Mouse (Mus musculus): Measurements from ENCODE around the gene Man1c1.

The Man1c1 gene

DNA sequence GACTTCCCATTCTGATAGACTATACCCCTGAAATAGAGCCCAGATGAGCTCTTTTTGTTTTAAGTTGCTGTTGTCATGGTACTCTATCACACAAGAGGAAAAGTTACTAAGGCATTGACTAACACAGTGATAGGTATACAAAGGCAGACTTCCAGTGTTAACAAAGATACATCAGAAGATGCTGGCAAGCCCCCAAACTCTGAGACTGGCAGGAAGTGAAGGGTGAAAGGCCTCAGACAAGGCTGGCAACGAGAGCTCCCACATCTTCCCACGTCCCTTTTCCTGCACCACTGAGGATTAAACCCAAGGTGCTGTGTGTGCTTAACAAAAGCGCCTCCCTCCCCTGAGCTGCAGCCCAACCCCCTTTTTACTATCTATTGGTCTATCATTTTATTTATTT lies 19.2 kb upstream of the Man1c1 start:
- DNase-seq = no peak

DNA sequence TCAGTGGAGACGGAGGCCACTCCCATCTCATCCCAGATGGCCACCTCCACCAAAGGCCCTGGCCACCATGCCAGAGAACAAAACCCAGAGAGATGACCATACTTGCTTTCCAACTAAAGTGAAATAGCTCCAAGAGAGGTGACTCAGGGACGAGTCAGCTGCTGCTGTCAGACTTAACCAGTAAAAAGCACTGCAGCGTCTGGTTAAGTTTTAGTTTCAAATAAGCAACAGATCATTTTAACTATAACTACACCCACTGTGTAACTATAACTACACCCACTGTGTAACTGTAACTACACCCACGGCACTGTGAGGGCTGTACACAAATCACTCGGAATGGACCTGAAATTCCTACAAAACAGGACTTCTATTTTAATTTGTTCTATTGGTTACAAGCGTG lies 17.0 kb upstream of the Man1c1 start:
- no peak for DNase-seq

DNA sequence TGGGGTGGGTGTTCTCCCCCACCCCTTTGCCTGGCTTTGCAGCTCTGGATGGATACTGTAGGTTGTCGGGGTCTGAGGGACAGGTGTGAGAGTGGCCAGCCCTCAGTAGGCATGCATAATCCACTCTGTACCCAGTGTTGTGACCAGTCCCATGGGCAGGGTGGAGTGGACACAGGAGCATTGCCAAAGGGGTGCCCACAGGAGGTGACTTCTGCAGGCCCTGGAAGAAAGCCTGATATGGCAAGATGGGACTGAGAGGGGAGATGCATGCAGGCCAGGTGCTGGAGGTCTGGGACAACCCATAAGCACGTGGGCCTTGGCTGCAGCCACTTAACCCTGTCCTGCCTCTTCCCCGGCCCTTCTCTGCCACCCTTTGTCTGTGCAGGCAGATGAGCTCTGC lies 16.3 kb upstream of the Man1c1 start:
- DNase-seq = no peak

DNA sequence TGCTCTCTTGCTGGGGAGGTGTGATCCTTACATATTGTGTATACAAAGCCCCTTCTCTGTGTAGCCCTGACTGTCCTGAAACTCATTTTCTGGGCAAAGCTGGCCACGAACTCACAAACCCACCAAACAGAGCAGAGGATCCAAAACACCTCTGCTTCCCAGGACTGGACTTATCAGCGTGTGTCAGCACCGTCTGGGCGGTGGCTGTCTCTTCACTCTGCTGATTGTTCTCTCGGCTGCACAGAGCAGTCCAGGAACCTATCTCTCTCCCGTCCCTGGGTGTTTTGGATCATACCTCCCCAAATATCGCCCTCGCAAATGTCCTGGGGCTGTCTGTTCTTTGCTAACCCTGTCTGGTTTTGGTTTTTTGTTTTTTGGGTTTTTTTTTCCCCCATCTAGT lies 15.4 kb upstream of the Man1c1 start:
- DNase-seq = peak; percentile 79

DNA sequence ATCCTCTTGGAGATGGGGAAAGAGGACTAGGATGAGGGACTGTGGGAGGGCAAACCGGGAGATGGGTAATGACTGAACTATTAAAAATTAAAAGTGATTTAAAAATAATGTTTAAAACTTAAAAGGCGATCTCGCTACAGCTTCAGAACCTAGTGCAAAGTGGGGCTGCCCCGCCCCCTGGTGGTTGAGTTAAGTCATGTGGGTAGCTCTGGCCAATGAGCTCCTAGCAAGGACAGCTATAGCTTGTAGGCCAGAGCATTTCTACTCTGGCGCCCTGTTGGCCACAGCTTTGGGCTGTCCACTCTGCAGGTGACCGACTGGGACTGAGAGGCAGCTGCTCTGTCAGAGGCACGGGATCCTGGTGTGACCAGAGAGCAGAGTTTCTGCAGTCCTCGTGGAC lies 9.8 kb upstream of the Man1c1 start:
- peak; percentile 86 for DNase-seq

DNA sequence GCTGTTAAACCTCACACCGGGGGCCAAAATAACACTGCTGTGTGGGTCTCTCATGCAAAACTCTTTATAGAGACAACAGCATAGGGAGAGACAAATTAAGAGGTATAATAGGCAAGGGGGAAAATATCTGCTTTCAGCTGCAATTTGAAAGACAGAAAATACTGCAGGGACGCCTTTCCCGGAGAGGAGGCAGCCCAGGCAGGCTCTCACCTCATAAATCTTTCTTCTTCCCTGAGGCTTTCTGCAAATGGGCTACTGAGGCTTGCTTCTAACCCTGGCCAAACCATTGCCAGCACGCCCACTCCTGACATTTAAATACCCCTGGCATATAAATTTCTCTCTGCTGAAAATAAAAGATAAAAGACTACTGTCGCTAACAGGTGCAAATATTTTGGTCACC lies 1.2 kb upstream of the Man1c1 start:
- no peak for DNase-seq

DNA sequence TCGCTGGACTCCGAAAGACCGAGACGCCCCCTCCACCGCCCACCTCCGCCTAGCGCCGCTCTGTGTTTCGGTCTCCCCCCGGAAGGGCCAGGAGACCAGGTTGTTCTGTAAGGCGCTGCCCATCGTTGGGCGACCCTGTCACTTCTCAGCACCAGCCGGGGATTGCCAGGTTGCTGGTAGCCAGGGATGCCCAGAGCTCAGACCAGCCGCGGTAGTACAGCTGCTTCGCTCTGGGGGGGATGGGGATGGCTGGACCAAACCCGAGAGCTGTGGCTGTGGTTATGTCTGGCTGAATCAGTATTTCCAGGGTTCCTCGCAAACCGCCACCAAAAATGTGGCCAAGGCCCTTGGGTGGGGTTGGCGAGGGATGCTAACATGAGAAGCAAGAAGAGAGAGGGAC lies 500 bp upstream of the Man1c1 start:
- DNase-seq = no peak

DNA sequence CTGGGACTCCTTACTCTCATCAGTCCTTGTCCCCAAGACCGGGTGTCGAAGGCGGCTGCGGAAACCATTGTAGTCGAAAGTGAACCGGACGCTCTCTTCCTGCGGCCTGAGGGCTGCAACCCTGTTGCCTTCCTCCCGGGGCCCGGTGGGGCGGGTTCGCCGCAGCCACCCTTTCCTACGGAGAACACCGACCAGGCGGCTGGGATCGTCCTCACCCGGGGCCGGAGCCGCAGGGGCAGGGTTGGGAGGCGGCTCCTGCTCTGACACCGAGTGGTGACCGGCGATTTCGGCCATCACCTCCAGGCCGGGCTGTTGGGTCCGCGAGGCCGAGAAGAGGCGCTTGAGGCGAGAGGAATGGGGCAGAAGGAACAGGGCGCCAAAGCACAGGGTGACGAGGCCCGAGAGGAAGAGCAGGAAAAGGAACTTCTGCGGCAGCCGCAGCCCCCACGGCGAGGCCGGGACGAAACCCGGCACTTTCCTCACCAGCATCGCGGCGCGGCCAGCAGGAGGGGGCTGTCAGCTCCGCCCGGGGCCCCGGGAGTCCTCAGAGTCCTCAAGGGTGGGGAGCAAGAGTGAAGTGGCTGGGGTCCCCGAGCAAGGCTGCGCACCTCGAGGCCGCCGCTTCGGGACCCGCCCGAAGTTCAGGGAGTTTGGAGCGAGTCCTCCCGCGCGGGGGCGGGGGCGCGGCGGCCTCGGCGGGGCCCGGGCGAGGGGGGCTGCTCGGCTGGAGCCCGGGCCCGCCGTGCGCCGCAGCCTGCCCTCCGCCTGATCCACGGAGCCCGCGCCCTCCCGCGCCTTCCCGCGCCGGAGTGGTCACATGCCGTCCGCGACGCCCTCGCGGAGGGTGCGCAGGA lies 882 bp downstream of the Man1c1 start:
- peak; percentile 27 for DNase-seq

DNA sequence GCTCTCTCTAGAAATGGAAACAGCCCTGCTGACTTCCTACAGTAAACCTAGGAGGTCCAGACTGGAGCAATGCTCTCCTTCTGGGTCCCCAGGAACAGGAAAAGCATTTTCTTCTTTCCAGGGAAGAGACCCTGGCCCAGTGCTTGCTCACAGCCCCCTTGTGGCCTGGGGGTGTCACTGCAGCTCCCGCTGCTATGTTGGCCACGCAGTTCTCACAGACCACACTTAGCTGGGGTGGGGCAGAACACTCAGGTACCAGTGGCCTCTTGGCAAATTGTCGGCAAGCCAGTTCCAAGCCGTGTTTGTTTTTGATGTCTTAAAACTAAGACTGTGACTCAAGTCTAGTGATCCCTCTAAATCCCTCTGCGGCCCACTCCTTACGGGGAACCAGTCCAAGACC lies 2.2 kb downstream of the Man1c1 start:
- peak; percentile 65 for DNase-seq

DNA sequence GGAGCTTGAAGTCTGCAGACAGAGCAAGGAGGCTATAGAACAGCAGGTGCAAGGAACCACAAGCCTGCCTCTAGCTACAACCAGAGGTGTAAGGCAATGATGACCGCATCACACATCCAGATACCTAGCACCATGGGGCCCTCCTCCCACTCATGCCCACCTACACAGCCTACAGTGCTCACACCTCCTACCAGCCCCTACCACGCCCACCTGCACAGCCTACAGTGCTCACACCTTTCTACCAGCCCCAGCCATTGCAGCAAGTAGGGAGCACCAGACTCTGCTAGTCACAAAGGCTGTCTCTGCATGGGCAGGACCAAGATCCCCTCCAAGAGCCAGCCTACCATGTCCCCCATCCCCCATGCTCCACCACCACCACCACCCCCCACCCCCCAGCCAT lies 3.2 kb downstream of the Man1c1 start:
- no peak for DNase-seq

DNA sequence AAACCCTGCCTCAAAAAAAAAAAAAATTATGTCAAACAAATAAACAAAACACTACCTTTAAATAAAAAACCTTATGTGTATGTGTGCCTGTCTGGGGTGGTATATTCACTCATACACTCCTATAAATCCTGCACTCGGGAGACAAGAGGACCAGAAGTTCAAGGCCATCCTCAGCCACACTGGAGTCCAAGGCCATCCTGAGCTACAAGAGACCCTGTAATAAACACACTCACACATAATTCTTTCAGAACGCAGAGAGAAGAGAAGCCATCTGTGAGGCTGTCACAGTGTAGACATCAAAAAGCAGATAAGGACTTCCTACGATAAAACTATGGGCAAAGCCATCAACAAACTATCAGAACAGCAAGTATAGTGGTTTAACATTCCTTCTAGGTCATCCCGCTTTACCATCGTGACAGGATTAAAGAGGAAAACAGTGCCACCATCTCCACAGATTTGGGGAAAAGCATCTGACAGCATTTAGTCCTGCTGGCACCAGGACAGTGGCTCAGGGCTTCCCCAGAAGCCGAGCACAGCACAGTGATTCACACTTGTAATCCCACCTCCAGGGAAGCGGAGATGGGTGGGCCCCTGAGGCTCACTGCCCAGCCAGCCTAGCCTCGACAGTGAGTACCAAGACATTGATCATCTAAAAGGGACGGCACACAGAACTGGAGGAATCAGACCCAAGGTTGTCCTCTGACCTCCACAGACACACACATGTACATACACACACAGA lies 10.7 kb downstream of the Man1c1 start:
- no peak for DNase-seq

DNA sequence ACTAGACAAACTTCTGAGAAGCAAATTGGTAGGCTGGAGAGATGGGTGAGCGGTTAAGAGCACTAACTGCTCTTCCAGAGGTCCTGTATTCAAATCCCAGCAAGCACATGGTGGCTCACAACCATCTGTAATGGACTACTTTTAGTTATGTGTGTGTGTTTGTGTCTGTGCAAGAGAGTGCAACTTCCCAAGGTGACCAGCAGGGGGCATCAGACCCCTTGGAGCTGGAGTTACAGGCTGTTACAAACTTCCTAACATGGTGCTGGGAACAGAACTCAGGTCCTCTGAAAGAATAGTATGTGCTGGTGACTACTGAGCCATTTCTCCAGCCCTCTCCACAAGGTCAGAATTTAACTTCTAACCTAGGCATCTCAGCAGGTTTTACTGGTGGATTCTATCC lies 11.7 kb downstream of the Man1c1 start:
- DNase-seq = no peak

DNA sequence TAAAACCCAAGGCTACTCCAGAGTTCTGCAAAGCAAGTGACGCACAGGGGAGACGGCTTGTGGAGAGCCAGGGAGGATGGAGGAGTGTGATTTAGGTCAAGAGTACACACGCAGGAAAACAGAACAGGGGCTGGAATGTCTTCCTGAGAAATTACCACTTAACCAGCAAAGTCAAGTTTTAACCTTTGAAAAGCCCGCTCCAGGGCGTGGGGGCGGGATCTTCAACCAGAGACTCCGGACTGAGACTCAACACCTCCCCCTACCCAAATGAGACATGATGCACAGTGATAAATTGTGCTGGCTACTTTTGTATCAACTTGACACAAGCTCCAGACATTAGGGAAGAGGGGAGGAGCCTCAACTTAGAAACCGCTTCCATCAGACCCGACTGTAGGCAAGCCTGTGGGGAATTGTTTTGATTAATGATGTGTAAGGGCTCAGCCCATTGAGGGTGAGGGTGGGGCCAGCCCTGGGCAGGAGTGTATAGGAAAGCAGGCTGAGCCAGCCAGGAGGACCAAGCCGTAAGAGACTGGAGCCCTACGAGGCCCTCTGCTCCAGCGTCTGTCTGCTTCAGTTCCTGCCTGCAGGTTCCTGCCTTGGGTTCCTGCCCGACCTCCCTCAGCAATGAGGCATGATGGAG lies 17.9 kb downstream of the Man1c1 start:
- DNase-seq = no peak

DNA sequence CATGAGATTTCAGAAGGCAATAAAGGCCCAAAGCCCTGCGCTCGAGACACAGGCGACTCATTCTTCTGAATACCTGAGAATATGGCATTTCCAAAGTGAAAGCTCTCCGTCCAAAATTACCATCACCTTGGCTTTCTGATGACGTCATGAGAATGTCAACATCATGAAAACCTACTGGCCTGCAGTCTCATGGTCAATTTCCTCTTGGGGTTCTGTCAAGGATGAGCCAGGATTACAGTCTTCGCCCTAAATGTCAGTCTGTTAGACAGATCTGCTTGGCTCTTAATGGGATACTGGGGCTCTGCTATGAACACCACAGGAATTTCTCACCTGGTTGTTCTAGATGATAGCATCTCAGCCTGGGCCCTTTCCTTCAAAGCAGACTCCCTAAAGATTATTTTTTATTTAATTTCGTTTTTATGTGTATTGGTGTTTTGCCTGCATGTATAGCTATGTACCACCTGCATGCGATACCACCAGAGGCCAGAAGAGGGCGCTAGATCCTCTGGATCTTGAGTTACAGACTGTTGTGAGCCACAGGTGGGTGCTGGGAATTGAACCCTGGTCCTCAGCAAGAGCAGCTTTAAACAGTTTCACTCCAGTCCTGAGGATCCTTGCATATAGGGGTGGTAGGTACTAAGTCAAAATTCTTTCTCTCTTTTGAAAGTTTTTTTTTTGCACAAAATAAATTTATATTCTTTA lies 19.3 kb downstream of the Man1c1 start:
- DNase-seq = no peak

DNA sequence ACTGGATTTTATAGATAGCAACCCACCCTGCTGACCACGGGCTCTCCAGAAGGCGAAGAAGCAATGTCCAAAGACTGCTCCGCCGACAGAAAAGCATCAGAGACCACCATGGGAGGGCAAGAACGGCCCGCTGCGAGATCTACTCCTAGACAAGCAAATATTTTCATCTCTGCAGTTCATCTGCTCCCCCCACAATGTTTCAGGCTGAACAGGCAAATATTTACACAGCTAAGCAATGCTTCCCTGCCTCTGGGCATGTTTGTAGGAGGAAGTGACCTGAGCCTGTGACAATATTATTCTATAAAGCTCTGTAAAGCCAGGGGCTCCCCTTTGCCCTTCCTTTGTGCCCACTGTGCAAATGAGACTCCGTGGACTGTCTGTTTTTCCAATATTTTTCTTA lies 20.2 kb downstream of the Man1c1 start:
- no peak for DNase-seq

DNA sequence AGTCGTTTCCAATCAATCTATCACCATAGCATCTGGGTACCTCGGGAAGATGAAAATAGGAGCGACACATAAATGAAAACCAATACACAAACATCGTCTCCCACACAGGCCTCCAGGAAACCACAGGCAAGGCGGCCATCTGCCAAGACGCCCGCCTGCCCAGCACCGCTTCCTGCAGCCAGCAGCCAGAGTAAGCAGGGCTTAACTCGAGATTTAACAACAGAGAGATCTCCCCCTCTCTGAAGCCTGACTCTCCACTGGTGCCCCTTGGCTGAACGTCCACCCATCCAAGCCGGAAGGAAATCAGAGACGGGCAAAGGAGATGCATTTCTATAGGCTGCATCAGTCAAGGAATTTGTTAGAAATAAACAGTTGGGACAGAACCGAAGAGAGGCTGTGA lies 21.1 kb downstream of the Man1c1 start:
- DNase-seq = peak; percentile 27

DNA sequence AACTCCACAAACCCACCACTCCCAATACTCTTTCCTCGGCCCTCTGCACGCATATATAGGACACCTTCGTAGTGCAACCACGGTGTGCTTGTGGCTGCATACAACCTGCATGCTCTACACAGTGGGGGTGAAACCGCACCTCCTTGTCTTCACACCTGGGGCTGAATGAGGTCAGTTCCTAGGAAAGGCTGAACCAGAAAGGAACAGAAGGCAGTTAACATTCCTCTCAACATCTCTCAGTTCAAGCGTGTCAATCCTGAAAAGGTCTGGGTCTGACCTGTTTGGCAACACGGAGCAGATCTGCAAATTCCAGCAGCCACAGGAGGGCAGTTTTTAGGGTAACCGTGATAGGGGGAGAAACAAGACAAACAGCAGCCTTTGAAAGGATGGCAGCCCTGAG lies 21.7 kb downstream of the Man1c1 start:
- DNase-seq = no peak

DNA sequence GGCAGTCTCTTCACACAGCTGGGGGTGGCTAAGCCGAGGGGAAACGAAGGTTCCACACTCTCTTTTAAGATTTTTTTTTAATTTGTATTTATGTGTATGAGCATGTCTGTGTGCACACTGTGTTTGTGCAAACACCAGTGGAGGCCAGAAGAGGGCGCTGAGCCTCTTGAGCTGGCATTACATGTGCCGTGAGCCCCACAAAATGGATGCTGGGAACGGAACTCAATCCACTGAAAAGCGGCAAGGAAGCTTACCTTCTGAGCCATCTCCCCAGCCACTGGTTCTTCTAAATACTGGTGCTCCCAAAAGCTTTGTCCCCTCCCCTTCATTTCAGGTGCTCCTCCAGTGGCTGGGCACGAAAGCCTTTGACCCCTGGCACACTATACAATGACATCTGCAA lies 22.3 kb downstream of the Man1c1 start:
- DNase-seq = no peak

DNA sequence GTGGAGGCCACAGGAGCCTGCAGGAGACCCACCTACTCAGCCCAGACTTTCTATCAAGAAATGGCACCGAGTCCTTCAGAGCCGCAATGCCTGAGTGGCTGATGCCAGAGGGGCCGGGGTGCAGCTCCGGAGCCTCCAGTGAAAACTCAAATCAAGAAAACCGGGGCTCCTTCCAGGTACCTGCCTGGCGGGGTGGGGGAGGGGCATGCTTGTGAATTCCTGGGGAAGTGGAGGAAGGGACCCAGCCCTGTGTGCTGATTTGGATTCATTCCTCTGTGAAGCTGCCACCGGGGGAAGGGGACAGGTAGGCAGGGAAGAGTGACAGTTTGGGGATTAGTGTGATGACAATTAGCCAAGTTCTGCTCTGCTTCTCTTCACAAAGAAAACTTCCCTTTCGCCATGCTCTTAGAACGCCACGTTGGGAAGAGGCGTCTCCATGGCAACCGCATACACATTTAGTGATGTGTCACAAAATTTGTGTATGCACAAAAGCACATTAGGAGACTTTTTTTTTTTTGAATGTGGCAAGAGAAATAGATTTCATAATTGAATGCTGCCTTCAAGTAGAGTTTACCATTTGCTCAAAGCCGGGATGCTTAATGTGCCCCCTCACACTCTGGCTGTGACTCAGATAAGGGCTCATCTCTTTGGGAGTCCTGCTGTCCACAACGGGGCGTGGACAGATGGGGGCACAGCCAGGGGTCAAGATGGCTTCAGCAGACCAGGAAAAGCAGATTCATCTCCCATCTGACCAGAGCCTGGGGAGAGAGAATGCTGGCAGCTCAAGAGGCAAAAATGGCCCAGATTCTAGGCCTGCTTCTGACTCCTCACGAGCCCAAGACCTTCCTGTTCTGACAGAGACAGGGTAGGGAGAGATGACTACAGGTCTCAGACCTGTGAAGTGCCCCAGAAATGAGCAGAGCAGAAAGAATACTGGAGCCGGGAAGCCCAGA lies 26.3 kb downstream of the Man1c1 start:
- no peak for DNase-seq

DNA sequence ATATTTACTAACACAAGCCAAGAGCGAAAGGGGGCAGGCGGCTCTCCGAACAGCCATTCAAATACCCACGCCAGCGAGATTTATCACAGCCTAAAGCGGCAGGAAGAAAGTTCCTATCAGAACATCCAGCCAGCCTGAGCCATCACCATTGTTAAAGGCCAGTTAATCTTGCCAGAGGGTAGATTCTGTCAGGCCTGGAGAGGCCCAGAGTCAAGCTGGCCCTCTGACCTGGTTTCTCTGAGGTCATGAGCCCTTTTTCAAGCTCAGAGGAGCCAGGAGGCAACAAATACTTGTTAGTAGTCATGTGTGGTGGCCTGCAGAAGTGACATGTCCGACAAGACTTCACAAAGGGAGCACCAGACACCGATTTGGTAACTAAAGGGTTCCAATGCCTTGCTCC lies 28.3 kb downstream of the Man1c1 start:
- no peak for DNase-seq

DNA sequence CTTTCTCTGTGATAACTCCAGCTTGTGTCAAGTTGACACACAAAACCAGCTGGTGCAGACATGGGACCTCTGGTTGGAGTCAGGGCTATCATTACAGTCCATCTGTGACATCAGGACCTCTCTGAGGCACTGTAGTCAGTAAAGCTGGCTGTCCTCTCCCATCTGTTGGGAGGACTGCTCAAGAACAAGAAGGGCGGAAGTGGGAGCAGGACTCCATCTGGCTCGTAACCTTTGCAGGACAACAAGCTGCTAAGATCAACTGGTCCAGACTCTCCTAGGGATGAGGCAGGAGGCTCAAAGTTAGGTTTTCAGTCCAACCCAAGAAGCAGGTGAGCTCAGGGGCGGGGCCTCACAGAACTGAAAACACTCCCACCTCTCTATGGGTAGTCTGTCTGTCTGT lies 29.1 kb downstream of the Man1c1 start:
- DNase-seq = no peak

DNA sequence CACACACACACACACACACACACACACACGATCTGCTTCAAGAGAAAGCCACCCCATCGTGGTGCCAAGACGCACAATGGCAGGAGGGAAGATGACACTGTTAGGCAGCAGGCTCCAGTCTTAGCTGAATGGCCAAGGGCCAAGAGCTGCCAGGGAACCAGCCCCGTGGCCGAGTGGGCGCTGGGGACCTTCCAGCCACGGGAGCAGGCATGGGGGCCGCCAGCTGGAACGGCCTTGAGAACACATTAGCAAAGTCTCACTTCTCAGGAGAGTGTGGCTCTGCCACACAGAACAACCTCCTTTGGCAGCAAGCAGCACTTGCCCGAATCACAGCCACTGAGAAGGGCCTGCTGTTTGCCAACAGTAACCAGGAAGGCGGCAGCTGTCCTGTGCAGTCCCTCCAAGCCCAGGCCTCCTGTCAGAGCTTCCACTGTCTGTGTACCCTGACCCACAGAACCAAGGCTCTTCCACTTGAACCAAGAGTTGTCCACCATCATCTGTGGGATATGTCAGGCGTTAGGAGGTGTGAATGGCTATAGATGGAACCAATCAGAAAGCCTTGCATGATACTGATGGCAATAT lies 30.1 kb downstream of the Man1c1 start:
- DNase-seq = no peak

Data from liver (tissue).